Mouse (Mus musculus) cerebellum, postnatal 25 days (tissue): ENCODE measurements around the gene Ccl2.

Source experiments
- DNase-seq, 2 experiments: peaks; one replicate each; pipeline ENCODE4 v3.0.0; 2021; ENCODE audit warnings: mixed read lengths in 2 of 2

Ccl2 gene

GRCm38 (mm10) chr11:82035356-82035755 is at the start of gene Ccl2:
Gene Ccl2, plus strand, starts transcription at chr11:82035571.
- peak; percentile 28 to 48 for DNase-seq

GRCm38 (mm10) chr11:81996172-81996841 is 39.1 kb upstream of the Ccl2 start:
- peak; percentile 80 to 82 for DNase-seq

- no peak for DNase-seq
These were observed 38.3 kb upstream of the Ccl2 start for GRCm38 (mm10) chr11:81997085-81997484.

- no peak for DNase-seq
These were observed 36.7 kb upstream of the Ccl2 start for GRCm38 (mm10) chr11:81998646-81999045.

GRCm38 (mm10) chr11:81999469-81999868 is 35.9 kb upstream of the Ccl2 start:
- DNase-seq, result no peak

- DNase-seq, result no peak
These were observed 34.8 kb upstream of the Ccl2 start for GRCm38 (mm10) chr11:82000581-82000980.

- no peak for DNase-seq
These were observed 30.6 kb upstream of the Ccl2 start for GRCm38 (mm10) chr11:82004810-82005209.

- DNase-seq, result no peak
These were observed 28.5 kb upstream of the Ccl2 start for GRCm38 (mm10) chr11:82006796-82007423.

GRCm38 (mm10) chr11:82010115-82010514 is 25.3 kb upstream of the Ccl2 start:
- DNase-seq, result no peak

- DNase-seq, result no peak
These were observed 23.8 kb upstream of the Ccl2 start for GRCm38 (mm10) chr11:82011411-82012193.

GRCm38 (mm10) chr11:82013756-82014155 is 21.6 kb upstream of the Ccl2 start:
- no peak for DNase-seq

GRCm38 (mm10) chr11:82015066-82015465 is 20.3 kb upstream of the Ccl2 start:
- no peak for DNase-seq

GRCm38 (mm10) chr11:82016181-82016780 is 19.1 kb upstream of the Ccl2 start:
- DNase-seq, result no peak

- no peak for DNase-seq
These were observed 16.0 kb upstream of the Ccl2 start for GRCm38 (mm10) chr11:82019389-82019788.

- DNase-seq, result no peak
These were observed 15.6 kb upstream of the Ccl2 start for GRCm38 (mm10) chr11:82019793-82020192.

GRCm38 (mm10) chr11:82021406-82021805 is 14.0 kb upstream of the Ccl2 start:
- no peak for DNase-seq

- DNase-seq, result no peak
These were observed 12.8 kb upstream of the Ccl2 start for GRCm38 (mm10) chr11:82022504-82023056.

GRCm38 (mm10) chr11:82023769-82024168 is 11.6 kb upstream of the Ccl2 start:
- DNase-seq, result no peak

- DNase-seq, result no peak
These were observed 5.2 kb upstream of the Ccl2 start for GRCm38 (mm10) chr11:82030171-82030570.

- DNase-seq, result no peak
These were observed 3.2 kb upstream of the Ccl2 start for GRCm38 (mm10) chr11:82032136-82032535.

- DNase-seq, result peak in 1 of 2 experiments; percentile 4
These were observed 2.6 kb upstream of the Ccl2 start for GRCm38 (mm10) chr11:82032678-82033344.

GRCm38 (mm10) chr11:82034446-82034845 is 925 bp upstream of the Ccl2 start:
- DNase-seq, result no peak
